Mouse (Mus musculus) testis, adult 2 months (tissue): ENCODE data around the gene Wbp4. TPM values are rescaled to one million over a fixed set of nuclear protein-coding genes. Genes with fewer than 3 reads are reported as not detected.
"Not testable (repeated sequence)": the region's sequence is repeated elsewhere in the genome, so short reads cannot be mapped to it uniquely, and the experiment has no call there.

Source experiments
- H3K27ac ChIP-seq: fragments of 200-500 bp; 2 replicates; pipeline ENCODE4 v1.5.1; 2012; ENCODE audit warnings: low read depth, low read length; ENCODE audit not compliant: control insufficient read depth, insufficient read depth
- H3K27me3 ChIP-seq: fragments of 200-500 bp; 2 replicates; pipeline ENCODE4 v1.6.1; 2012; ENCODE audit warnings: mild to moderate bottlenecking, low read length, moderate library complexity; ENCODE audit not compliant: control insufficient read depth, insufficient read depth
- H3K36me3 ChIP-seq: fragments of 200-500 bp; 2 replicates; pipeline ENCODE4 v1.6.1; 2012; ENCODE audit warnings: mild to moderate bottlenecking, low read length; ENCODE audit not compliant: control insufficient read depth, insufficient read depth
- H3K4me1 ChIP-seq: fragments of 200-500 bp; 2 replicates; pipeline ENCODE4 v1.6.1; 2012; ENCODE audit warnings: low read length; ENCODE audit not compliant: control insufficient read depth, insufficient read depth
- H3K4me3 ChIP-seq: fragments of 200-500 bp; 2 replicates; pipeline ENCODE4 v1.5.1; 2012; ENCODE audit warnings: low read depth, mild to moderate bottlenecking, low read length, moderate library complexity, mixed read lengths; ENCODE audit not compliant: control insufficient read depth
- CTCF ChIP-seq: fragments of 200-500 bp; IDR thresholded peaks from 2 replicates; pipeline ENCODE4 v1.5.1; 2012; ENCODE audit warnings: low read depth, mild to moderate bottlenecking, inconsistent platforms, low read length, moderate library complexity; ENCODE audit not compliant: control insufficient read depth, insufficient read depth, insufficient replicate concordance
- POLR2A ChIP-seq: fragments of 200-500 bp; IDR thresholded peaks from 2 replicates; pipeline ENCODE4 v1.6.1; 2012; ENCODE audit warnings: low read depth, mild to moderate bottlenecking, inconsistent platforms, low read length, moderate library complexity; ENCODE audit not compliant: control insufficient read depth
- polyA plus RNA-seq: library from polyadenylated mRNA; depleted of rRNA; stranded (reverse); fragments of >200 nt; gene quantifications from 2 replicates; pipeline ENCODE4 v1.2.3, GENCODE M21; 2012

Wbp4 gene
- polyA plus RNA-seq, 1 experiment = 11.2 TPM

DNA sequence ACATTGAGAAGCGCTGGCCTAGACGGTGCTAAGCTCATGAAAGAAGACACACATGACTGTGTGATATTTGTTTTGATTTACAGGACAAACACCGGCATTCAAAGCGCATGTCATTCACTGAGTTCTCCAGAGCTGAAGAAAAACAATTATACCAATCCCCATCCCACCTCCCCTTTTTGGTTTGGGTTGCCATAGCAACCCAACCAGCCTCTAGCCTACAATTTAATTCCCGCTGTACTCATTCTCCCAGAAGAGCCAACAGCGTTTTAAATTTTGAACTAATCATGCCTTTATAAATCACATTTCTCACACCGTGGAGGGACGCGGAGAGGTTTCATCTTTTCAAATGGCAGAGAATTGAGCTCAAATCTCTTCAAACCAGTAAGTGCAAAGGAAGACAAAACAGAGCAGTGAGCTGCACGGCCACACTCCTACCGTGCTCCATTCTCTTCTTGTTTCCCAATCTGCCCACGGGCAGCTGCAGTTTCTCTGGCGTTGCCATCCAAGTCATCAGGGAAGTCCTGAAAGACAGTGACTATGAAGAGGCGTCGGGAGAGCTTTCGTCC lies 36.2 kb downstream of the Wbp4 start:
- Histone ChIP-seq H3K4me3 (peak overlapping the region; percentile 44; the same call in 1 of the 2 replicates), H3K27ac (no peak overlapping the region), H3K27me3 (no peaks in the 10 kb centered on the region), H3K36me3 (no peaks in the 10 kb centered on the region), H3K4me1 (no peaks in the 10 kb centered on the region)
- TF ChIP-seq POLR2A (no peak), CTCF (no peak)

DNA sequence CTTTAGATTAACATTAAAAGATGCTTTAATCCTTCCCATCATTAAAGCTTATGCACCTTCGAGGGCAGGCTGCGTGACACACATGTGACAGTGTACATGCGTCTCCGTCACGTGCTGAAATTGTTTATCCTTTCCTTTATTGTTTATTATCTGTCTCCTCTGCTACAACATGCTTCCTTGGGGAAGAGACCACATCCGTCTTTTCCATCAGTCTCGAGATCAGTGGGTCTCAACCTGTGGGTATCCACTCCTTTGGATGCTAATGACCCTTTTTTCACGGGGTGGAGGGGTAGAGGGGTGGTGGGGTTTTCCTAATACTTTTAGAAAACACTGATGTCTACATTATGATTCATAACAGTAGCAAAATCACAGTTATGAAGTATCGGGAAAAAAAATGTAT lies 36.7 kb downstream of the Wbp4 start:
- TF ChIP-seq POLR2A (no peak), CTCF (no peak)
- Histone ChIP-seq H3K4me1 (no peaks in the 10 kb centered on the region), H3K27ac (no peak overlapping the region), H3K36me3 (no peaks in the 10 kb centered on the region), H3K4me3 (peak overlapping the region; percentile 19; the same call in 1 of the 2 replicates), H3K27me3 (no peaks in the 10 kb centered on the region)

DNA sequence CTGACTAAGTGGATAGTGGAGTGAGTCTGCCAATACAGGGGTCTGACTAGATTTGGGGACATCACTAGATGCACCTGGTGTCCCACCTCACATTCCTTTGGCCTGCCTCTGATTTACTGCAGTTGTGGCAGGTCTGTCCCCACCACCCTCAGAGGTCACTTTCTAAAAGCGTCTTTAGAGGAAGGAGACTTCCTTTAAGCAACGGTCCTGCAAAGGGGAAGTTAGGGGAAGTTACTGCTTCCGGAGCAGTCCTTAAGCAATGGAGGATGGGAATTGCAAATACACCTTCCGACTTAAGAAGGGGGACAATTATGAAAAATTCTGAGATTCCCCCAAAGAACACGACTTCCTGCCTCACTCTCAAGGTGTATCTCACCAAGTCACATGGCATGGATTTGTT lies 39.9 kb downstream of the Wbp4 start:
- H3K27ac ChIP-seq = no peak overlapping the region
- no peaks in the 10 kb centered on the region for H3K27me3 ChIP-seq
- H3K36me3 ChIP-seq = no peaks in the 10 kb centered on the region
- no peaks in the 10 kb centered on the region for H3K4me1 ChIP-seq
- H3K4me3 ChIP-seq = no peak overlapping the region
- TF ChIP-seq CTCF (no peak), POLR2A (no peak)

DNA sequence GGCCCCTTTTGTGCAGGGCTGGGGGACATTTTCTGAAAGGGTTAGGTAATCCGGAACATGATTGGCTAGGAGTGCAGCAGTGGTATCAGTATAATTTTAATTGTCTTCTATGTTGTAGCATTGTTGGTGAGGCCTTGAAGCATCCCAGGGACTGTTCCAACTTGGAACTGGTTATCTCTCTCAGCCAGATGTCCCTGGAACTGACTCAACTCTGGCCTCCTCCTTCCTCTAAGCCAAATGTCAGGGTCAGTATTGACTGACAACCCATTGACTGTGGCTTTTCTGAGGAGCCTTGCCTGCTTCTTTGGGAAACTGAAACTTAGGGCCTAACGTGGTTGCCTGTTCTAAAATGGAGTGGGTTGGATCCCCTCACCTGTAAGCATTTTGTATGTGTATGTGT lies 40.7 kb downstream of the Wbp4 start:
- no peaks in the 10 kb centered on the region for H3K36me3 ChIP-seq
- H3K27ac ChIP-seq = no peak overlapping the region
- H3K4me3 ChIP-seq = no peak overlapping the region
- no peaks in the 10 kb centered on the region for H3K4me1 ChIP-seq
- H3K27me3 ChIP-seq = no peaks in the 10 kb centered on the region
- TF ChIP-seq POLR2A (no peak), CTCF (no peak)

DNA sequence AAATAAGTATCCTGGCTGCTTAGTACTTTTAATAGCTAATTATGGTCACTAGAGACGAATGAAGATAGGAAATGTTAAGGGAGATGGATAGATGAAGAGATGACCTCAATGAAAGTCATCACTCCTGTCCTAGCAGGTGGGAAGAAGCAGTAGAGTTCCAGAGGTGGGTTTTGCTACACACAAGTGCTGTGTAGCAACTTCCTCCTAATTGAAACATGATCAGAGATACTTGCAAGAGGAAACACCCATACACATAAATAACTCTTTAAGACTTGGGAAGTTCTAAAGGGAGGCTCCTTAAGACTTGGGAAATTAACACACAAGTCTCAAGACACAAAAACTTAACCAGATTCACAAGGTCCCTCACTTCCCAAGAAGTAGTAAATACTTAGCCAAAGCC lies 47.3 kb downstream of the Wbp4 start:
- Histone ChIP-seq H3K27me3 (no peaks in the 10 kb centered on the region), H3K4me1 (no peaks in the 10 kb centered on the region), H3K36me3 (no peaks in the 10 kb centered on the region), H3K27ac (no peak overlapping the region), H3K4me3 (no peak overlapping the region)
- no peak for TF ChIP-seq CTCF
- TF ChIP-seq POLR2A = no peak

DNA sequence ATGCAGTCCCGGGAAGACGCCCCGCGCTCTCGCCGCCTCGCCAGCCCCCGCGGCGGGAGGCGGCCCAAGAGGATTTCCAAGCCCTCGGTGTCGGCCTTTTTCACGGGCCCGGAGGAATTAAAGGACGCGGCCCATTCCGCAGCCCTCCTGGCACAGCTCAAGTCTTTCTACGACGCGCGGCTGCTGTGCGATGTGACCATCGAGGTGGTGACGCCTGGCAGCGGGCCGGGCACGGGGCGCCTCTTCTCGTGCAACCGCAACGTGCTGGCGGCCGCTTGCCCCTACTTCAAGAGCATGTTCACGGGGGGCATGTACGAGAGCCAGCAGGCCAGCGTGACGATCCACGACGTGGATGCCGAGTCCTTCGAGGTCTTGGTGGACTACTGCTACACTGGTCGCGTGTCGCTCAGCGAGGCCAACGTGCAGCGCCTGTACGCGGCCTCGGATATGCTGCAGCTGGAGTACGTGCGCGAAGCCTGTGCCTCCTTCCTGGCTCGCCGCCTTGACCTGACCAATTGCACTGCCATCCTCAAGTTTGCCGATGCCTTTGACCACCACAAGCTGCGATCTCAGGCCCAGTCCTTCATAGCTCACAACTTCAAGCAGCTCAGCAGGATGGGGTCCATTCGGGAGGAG lies 54.5 kb downstream of the Wbp4 start:
- not testable (repeated sequence) for H3K4me1 ChIP-seq, H3K36me3 ChIP-seq, H3K27me3 ChIP-seq
- H3K27ac ChIP-seq = peak overlapping the region; percentile 72
- H3K4me3 ChIP-seq = peak overlapping the region; percentile 83

DNA sequence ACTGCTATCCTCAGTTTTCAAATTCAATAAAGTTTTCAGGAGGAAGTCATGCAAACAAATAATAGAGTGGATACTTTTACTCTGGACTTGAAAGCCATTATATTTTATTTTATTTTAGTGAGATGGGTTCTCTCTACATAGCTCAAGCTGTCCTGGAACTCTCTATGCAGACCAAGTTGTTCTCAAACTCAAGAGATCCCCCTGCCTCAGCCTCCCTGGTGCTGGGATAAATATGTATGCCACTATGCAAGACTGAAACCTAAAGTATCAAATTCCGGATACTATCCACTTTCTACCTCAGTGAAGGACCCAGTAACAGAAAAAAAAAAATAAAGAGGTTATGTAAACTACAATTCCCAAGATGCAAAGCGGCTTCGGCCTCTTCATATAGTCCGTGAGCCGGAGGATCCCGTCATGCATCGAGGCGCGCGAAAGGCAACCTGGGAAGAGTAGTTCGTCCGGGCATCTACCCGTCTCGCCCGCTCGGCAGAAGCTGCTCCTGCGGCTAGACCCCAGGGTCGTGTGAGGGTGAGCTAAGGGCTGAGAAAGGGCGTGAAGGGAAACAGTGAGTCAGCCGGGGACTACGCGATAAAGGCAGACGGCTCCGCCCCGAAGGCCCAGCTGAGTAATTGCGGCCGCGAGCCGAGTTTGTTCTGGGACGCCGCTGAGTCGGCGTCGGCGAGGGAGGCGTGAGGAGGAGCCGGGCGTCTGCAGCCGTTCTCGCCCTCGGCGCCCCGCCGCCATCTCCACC lies 55.2 kb downstream of the Wbp4 start, which contains the start of gene Kbtbd7:
Kbtbd7 (plus strand) TSS at position 533 of the 751 bp plus-strand sequence.
- no peaks in the 10 kb centered on the region for H3K36me3 ChIP-seq
- peak within 1 kb of the TSS; percentile 83 for H3K4me3 ChIP-seq
- TF ChIP-seq POLR2A = peak; percentile 95
- no peak for TF ChIP-seq CTCF
- no peaks in the 10 kb centered on the region; the same call in 1 of the 2 replicates for H3K4me1 ChIP-seq
- no peaks in the 10 kb centered on the region for H3K27me3 ChIP-seq
- peak within 1 kb of the TSS; percentile 72 for H3K27ac ChIP-seq

DNA sequence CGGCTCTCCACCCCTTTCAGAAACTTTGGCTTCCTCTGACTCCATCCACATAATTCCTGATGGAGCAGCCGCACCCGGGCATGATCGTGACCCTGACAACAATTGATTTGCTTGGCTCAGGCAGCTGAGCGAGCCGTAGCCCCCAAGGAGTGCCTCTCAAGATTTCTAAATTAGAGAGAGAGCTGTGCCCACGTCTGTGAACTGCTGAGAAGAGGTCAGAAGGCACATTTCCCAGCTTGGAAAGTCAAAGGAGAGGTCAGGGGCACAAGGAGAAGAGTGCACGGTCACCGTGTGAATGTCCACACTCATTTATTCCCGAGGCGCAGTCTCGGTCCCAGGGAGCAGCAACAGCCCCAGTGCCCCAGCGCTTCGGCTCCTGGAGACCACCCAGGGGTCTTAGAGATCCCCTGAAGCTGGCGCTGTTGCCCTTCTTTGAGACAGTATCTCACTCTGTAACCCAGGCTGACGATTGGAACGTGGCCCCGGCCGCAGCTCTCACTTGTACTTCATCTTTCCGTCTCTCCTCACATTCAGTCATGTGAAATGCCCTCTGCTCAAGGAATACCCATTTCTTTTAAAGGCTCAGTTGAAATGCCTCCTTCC lies 61.1 kb downstream of the Wbp4 start:
- H3K36me3 ChIP-seq = peaks cover 1% of the 10 kb centered on the region; the same call in 1 of the 2 replicates
- no peak overlapping the region for H3K27ac ChIP-seq
- peak overlapping the region; percentile 26; the same call in 1 of the 2 replicates for H3K4me3 ChIP-seq
- no peaks in the 10 kb centered on the region for H3K27me3 ChIP-seq
- no peak for TF ChIP-seq CTCF
- no peak for TF ChIP-seq POLR2A
- no peaks in the 10 kb centered on the region; the same call in none of the 2 replicates for H3K4me1 ChIP-seq
